Mouse (Mus musculus): ENCODE measurements around the gene Sult2b1. TPM values are rescaled to one million over a fixed set of nuclear protein-coding genes. Genes with fewer than 3 reads are reported as not detected.

Sult2b1 gene
- polyA plus RNA-seq, 1 experiment from 2014 or later: 3.7 TPM

DNA sequence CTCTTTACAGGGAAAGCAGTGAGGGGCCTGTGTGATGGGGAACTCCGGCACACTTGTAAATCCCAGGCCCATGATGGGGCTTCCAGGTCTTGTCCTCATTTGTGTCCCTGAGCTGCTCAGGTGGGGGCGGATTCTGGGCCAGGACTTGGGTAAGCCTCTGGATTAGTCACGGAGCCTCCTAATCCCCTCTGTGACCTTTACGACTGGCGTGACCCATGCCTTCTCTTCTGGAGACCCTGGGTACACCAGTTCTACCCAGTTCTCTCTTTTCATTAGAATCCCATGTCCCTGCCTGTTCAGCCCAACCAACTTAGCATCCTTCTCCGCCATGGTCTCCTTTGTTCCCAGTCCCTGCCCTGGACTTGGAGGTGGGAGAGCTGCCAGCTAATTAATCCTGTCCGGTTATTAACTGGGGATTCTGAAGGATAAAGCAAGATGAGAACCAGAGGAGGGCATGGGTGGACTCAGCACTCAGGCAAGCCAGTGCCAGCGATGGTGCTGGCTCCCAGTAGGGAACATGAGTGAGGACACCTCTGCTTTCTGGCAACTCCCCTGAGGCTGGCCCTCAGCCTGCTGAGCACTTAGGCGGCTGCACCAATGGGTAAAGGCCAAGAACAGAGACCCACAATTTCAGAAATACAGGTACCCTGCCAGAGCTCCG, 31.0 kb upstream of the Sult2b1 start:
- ATAC-seq (ENCODE audit: low FRiP score, low read depth): no peak
- Histone ChIP-seq H3K27me3 (peaks cover 16% of the 10 kb centered on the region), H3K9ac (peak overlapping the region; percentile 27; the same call in 1 of the 2 replicates), H3K9me3 (no peaks in the 10 kb centered on the region), H3K4me3 (no peak overlapping the region), H3K4me1 (peaks cover 26% of the 10 kb centered on the region), H3K4me2 (replicated peaks) (peak overlapping the region; percentile 60), H3K27ac (peak overlapping the region; percentile 28; the same call in 1 of the 2 replicates), H3K36me3 (peaks cover 26% of the 10 kb centered on the region)
- WGBS: 46% methylated on average over 10 of the region's 10 CpGs

DNA sequence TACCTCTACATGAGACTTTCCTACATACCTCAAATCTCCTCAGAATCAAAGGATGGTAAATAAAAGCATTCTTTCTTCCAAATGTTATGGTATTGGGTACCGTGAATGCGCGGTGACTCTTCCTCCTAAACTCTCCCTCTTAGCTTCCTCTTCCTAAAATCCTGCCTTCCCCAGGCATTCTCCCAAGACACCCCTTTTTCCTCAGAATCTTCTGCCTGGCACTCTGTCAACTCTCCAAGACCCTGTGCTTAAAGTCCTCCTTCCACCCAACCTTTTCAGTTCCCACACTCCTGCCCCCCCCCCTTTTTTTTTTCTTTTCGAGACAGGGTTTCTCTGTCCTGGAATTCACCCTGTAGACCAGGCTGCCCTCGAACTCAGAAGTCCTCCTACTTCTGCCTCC, 30.4 kb upstream of the Sult2b1 start:
- Histone ChIP-seq H3K9me3 (no peaks in the 10 kb centered on the region), H3K9ac (0 out of 2 replicates have a peak overlapping the region, but pooled peaks have one; percentile 27), H3K4me2 (replicated peaks) (peak overlapping the region; percentile 60), H3K27me3 (peaks cover 11% of the 10 kb centered on the region), H3K4me3 (peak overlapping the region; percentile 31), H3K36me3 (peaks cover 32% of the 10 kb centered on the region), H3K27ac (peak overlapping the region; percentile 28; the same call in 1 of the 2 replicates), H3K4me1 (peaks cover 26% of the 10 kb centered on the region)
- WGBS: 8% methylated on average over 5 of the region's 5 CpGs
- ATAC-seq (ENCODE audit: low FRiP score, low read depth): no peak

DNA sequence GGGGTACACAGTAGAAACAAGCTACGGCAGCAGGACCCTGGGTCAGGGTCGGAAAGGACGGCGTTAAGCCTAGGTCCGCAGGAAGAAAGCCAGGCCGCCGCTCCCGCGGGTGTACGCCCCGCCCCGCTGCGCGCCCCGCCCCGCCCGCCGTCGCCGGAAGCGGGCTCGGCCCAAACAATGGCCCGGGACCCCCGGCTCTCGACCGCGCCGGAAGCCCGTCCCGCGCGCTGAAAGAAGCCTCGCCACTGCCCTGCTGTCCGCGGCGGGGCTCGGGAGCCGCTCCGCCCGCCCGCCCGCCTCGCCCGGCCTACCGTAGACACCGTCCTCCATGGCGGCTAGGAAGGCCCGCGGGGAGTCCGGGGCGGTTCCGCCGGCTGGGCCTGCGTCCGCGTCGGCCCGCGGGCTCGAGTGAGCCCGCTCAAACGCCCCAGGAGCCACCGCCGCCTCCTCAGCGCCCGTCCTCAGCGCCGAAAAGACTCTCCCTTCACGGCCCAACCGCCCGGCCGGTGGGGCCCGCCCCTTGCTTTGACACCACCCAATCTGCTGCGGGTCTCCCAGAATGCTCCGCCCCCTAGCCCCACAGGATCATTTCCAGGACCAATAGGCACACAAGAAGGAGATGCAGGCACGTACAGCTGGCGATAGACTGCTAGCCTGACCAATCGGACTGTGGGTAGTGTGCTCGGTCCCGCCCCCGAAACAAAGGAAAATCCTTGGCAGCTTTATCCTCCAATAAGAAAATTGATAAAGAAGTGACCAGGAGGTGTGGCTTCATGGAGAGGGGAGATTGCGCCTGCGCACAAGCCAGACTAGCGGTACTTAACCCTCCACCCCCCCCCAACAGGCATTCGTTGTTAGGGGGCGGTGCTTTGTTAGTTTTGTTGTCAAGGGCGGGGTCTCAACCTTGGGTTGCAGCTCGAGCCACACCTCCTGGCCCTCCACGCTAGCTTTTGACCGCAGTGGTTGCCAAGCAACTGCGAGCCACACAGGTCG, 29.6 kb upstream of the Sult2b1 start, which contains the start of gene Cyth2:
Cyth2 (minus strand) TSS at position 795 of the 993 bp plus-strand sequence.
- H3K36me3 ChIP-seq: peaks cover 39% of the 10 kb centered on the region
- peak; percentile 99 for ATAC-seq (ENCODE audit: low FRiP score, low read depth)
- peak within 1 kb of the TSS; percentile 99 for H3K9ac ChIP-seq
- under 1% methylated on average over 81 of the region's 92 CpGs for WGBS
- peak within 1 kb of the TSS; percentile 91 for H3K4me2 ChIP-seq (replicated peaks)
- no peaks in the 10 kb centered on the region for H3K9me3 ChIP-seq
- peaks cover 9% of the 10 kb centered on the region for H3K27me3 ChIP-seq
- peak within 1 kb of the TSS; percentile 92 for H3K4me3 ChIP-seq
- H3K27ac ChIP-seq: peak within 1 kb of the TSS; percentile 100
- peaks cover 26% of the 10 kb centered on the region for H3K4me1 ChIP-seq

GRCm38 (mm10) chr7:45812921-45813320, 28.5 kb upstream of the Sult2b1 start:
- 85% methylated on average over 8 of the region's 8 CpGs for WGBS
- Histone ChIP-seq H3K4me3 (peak overlapping the region; percentile 92), H3K4me2 (replicated peaks) (peak overlapping the region; percentile 91), H3K27ac (0 out of 2 replicates have a peak overlapping the region, but pooled peaks have one; percentile 100), H3K4me1 (peaks cover 26% of the 10 kb centered on the region), H3K9me3 (no peaks in the 10 kb centered on the region), H3K9ac (peak overlapping the region; percentile 99), H3K36me3 (peaks cover 51% of the 10 kb centered on the region), H3K27me3 (no peaks in the 10 kb centered on the region)
- no peak for ATAC-seq (ENCODE audit: low FRiP score, low read depth)

DNA sequence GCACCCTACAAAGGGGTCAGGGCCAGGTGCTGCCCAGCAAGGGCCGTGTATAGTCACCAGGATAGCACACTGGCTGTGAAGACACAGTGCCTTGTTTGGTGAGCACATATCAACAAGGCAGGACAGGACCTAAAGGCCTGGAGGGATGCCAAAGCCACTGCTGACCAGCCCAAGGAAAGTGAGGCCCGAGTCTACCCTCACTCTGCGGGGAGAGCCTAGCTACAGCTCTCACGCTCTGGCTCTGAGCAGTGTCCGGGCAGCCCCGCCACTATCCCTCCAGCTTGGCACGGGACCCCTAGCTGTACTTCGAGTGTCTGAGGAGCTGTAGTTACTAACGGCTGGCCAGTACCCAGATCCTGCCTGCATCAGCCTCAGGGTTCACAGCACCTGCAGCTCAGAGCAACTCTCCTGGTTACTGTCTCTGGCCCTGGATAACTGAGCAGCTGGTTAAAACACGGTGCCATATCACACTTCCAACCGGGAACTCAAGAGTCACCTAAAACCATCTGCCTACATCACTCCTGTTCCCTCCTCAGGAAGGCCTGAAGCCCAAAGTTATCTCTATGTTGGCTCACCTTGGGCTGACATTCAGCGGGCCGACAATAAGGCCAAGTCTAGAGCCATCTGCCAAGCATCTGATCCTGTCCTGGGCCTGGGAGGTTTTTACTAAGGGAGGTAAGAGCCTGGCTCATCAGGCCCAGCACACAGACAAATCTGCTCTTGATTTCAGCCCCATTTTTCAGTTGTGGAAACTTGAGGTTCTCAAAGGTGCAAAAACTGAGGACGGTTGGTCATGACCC, 25.0 kb upstream of the Sult2b1 start:
- peak overlapping the region; percentile 53; the same call in 1 of the 2 replicates for H3K9ac ChIP-seq
- no peaks in the 10 kb centered on the region for H3K9me3 ChIP-seq
- peaks cover 72% of the 10 kb centered on the region for H3K36me3 ChIP-seq
- H3K4me2 ChIP-seq (replicated peaks): no peak overlapping the region
- H3K4me1 ChIP-seq: peaks cover 15% of the 10 kb centered on the region
- 85% methylated on average over 14 of the region's 14 CpGs for WGBS
- no peak overlapping the region for H3K4me3 ChIP-seq
- no peak overlapping the region for H3K27ac ChIP-seq
- no peak for ATAC-seq (ENCODE audit: low FRiP score, low read depth)
- H3K27me3 ChIP-seq: no peaks in the 10 kb centered on the region

- WGBS: 46% methylated on average over 11 of the region's 11 CpGs
- Histone ChIP-seq H3K9ac (no peak overlapping the region), H3K27me3 (no peaks in the 10 kb centered on the region), H3K4me2 (replicated peaks) (no peak overlapping the region), H3K4me3 (no peak overlapping the region), H3K27ac (no peak overlapping the region), H3K9me3 (no peaks in the 10 kb centered on the region), H3K4me1 (peaks cover 15% of the 10 kb centered on the region), H3K36me3 (peaks cover 79% of the 10 kb centered on the region)
- no peak for ATAC-seq (ENCODE audit: low FRiP score, low read depth)
Observed at GRCm38 (mm10) chr7:45808471-45808870, 24.0 kb upstream of the Sult2b1 start.

GRCm38 (mm10) chr7:45805941-45806340, 21.5 kb upstream of the Sult2b1 start:
- H3K27ac ChIP-seq: no peak overlapping the region
- H3K4me2 ChIP-seq (replicated peaks): no peak overlapping the region
- peaks cover 75% of the 10 kb centered on the region for H3K36me3 ChIP-seq
- no peak overlapping the region for H3K9ac ChIP-seq
- H3K4me3 ChIP-seq: no peak overlapping the region
- no peak for ATAC-seq (ENCODE audit: low FRiP score, low read depth)
- WGBS: 62% methylated on average over 5 of the region's 5 CpGs
- H3K9me3 ChIP-seq: no peaks in the 10 kb centered on the region
- H3K4me1 ChIP-seq: peaks cover 2% of the 10 kb centered on the region; the same call in 1 of the 2 replicates
- no peaks in the 10 kb centered on the region for H3K27me3 ChIP-seq

DNA sequence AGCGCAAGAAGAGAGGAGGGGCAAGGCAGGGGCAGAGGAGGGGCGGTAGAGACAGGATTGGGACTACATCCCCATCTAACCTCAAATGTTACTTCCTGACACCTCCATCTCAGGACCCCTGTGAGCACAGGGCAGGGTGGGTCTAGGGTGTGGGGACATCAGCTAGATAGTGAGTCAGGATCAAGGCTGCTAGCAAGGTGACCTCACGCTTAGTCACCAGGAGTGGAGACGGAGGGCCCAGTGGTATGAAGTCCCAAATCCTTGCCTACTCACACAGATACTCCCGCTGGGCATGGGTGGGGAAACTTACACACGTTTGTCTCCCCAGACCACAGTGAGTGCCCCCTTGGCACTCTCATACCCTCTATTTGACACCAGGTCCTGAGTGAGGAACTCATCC, 18.1 kb upstream of the Sult2b1 start:
- WGBS: 83% methylated on average over 6 of the region's 6 CpGs
- H3K4me2 ChIP-seq (replicated peaks): no peak overlapping the region
- H3K4me3 ChIP-seq: no peak overlapping the region
- no peak for ATAC-seq (ENCODE audit: low FRiP score, low read depth)
- peaks cover 26% of the 10 kb centered on the region for H3K4me1 ChIP-seq
- H3K27me3 ChIP-seq: peaks cover 21% of the 10 kb centered on the region
- H3K9me3 ChIP-seq: no peaks in the 10 kb centered on the region
- no peak overlapping the region for H3K27ac ChIP-seq
- H3K9ac ChIP-seq: no peak overlapping the region
- H3K36me3 ChIP-seq: peaks cover 41% of the 10 kb centered on the region

GRCm38 (mm10) chr7:45801348-45801747, 16.9 kb upstream of the Sult2b1 start:
- H3K27me3 ChIP-seq: peaks cover 33% of the 10 kb centered on the region
- no peak overlapping the region; the same call in 1 of the 2 replicates for H3K4me3 ChIP-seq
- peaks cover 32% of the 10 kb centered on the region for H3K36me3 ChIP-seq
- no peak overlapping the region for H3K9ac ChIP-seq
- ATAC-seq (ENCODE audit: low FRiP score, low read depth): peak; percentile 38; the same call in 1 of the 2 replicates
- H3K4me1 ChIP-seq: peaks cover 31% of the 10 kb centered on the region
- no peak overlapping the region for H3K27ac ChIP-seq
- H3K9me3 ChIP-seq: no peaks in the 10 kb centered on the region
- peak overlapping the region; percentile 49 for H3K4me2 ChIP-seq (replicated peaks)
- 2% methylated on average over 12 of the region's 12 CpGs for WGBS

- WGBS: 17% methylated on average over 23 of the region's 25 CpGs
- H3K36me3 ChIP-seq: peaks cover 32% of the 10 kb centered on the region
- no peak overlapping the region for H3K27ac ChIP-seq
- H3K27me3 ChIP-seq: peaks cover 37% of the 10 kb centered on the region
- peak overlapping the region; percentile 49 for H3K4me2 ChIP-seq (replicated peaks)
- ATAC-seq (ENCODE audit: low FRiP score, low read depth): no peak
- no peaks in the 10 kb centered on the region for H3K9me3 ChIP-seq
- H3K9ac ChIP-seq: no peak overlapping the region
- peaks cover 31% of the 10 kb centered on the region for H3K4me1 ChIP-seq
- H3K4me3 ChIP-seq: peak overlapping the region; percentile 20
Observed at GRCm38 (mm10) chr7:45800546-45801204, 16.2 kb upstream of the Sult2b1 start.

GRCm38 (mm10) chr7:45800001-45800400, 15.5 kb upstream of the Sult2b1 start:
- H3K4me1 ChIP-seq: peaks cover 31% of the 10 kb centered on the region
- H3K9me3 ChIP-seq: no peaks in the 10 kb centered on the region
- peak overlapping the region; percentile 49 for H3K4me2 ChIP-seq (replicated peaks)
- peaks cover 39% of the 10 kb centered on the region for H3K36me3 ChIP-seq
- H3K27ac ChIP-seq: no peak overlapping the region
- 38% methylated on average over 7 of the region's 7 CpGs for WGBS
- no peak overlapping the region for H3K9ac ChIP-seq
- H3K27me3 ChIP-seq: peaks cover 37% of the 10 kb centered on the region
- H3K4me3 ChIP-seq: no peak overlapping the region
- no peak for ATAC-seq (ENCODE audit: low FRiP score, low read depth)
